Mouse (Mus musculus) heart, postnatal 36 days (tissue): ENCODE data around the gene Cyp4b1. TPM values are rescaled to one million over a fixed set of nuclear protein-coding genes. Genes with fewer than 3 reads are reported as not detected.
"Not testable (repeated sequence)": the region's sequence is repeated elsewhere in the genome, so short reads cannot be mapped to it uniquely, and the experiment has no call there.

Experiments used
- DNase-seq, 2 experiments: peaks; one replicate each; pipeline ENCODE4 v3.0.0; 2021 to 2022
- intact Hi-C: fragments of 180-260 bp; cut with DNase I; formaldehyde crosslinking; loops from one replicate; pipeline ENCODE4 v1.15.1; 2025
- total RNA-seq, 2 experiments: library from RNA; stranded (reverse); gene quantifications; 2 replicates each; pipeline ENCODE4 v1.2.3; 2021

Gene Cyp4b1
- total RNA-seq: 10 to 100 TPM; 36.1 to 36.3 TPM

DNA sequence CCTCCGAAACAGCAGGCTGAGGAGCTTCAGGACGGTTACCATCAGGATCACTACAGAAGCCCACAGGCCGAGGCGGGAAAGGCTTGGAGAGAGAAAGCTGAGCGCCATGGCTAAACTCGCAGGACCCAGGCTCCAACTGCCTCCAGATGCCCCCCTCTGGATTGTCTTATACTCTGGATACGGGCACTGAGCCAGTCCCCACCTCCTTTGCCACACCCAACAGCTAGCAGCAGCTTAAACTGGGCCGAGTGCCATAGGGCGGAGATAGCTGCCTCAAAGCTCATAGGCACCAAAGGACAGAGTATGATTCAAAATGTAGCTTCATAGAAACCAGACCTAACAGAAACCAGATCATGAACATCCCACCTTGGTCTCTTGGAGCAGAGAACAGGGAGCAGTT, at the start of gene Cyp4b1:
Cyp4b1 (minus strand) TSS at position 144 of the 400 bp plus-strand sequence.
- intact Hi-C loops: loop anchor here (2.0 to 5.0 kb wide), 2 partner anchors 61 to 170 kb away; no protein-coding TSS in a partner anchor
- peak; percentile 73 to 79 for DNase-seq

DNA sequence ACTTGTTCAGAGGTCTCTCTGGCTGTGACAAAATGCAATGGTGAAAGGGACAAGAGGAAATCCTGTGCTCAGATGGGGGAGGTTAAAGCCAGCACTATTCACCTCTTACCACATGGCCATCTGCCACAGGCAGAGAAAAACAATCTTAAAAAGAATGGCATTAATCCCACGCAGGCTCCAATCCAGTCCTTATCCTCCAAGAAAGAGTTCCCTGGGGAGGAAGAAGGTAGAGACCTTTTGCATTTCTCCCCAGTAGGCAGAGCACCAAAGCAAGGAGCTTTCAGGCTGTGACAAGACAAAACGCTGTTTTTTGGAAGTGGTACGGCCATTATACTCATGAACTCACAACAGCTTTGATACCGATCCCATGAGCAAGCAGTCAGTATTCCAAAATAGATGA, 38.8 kb upstream of the Cyp4b1 start:
- no peak for DNase-seq
- intact Hi-C loops: no loop called here

DNA sequence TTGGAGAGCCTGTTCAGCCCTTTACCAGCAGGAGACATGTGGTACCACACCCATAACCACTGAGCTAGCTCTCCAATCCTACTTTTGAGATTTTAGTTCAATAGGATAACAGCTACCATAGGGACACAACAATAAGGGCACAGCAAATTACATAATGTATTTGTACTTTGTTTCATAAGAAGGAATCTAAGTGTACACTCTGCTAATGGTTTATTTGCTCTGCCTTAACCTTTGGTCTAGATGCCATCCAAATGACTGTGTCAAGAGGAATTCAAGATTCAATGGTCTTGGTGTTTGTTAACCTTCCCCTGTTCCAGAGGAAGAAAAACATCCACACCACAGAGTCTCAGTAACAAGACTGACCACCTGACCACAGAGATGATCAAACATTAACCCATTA, 11.7 kb upstream of the Cyp4b1 start:
- intact Hi-C loops: no loop called here
- no peak for DNase-seq

DNA sequence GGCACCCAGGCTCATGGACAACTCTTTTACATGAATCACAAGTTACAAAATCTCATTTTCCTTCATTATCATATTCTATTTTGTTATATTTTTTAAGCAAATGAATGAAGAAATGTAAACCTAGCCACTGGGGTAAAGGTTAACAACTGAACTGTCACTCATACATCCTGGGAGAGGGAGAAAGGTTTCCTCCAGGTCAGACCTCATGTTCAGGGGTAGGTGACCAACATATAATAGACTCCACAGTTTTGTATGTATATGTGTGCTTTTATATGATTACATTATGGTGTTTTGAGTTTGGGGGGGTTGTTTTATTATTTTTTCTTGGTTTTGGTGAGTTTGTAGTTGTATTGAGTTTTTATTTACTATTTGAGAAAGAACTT, 10.3 kb upstream of the Cyp4b1 start:
- intact Hi-C loops: loop anchor here (2.0 kb wide), 1 partner anchor 51 kb away; no protein-coding TSS in a partner anchor

DNA sequence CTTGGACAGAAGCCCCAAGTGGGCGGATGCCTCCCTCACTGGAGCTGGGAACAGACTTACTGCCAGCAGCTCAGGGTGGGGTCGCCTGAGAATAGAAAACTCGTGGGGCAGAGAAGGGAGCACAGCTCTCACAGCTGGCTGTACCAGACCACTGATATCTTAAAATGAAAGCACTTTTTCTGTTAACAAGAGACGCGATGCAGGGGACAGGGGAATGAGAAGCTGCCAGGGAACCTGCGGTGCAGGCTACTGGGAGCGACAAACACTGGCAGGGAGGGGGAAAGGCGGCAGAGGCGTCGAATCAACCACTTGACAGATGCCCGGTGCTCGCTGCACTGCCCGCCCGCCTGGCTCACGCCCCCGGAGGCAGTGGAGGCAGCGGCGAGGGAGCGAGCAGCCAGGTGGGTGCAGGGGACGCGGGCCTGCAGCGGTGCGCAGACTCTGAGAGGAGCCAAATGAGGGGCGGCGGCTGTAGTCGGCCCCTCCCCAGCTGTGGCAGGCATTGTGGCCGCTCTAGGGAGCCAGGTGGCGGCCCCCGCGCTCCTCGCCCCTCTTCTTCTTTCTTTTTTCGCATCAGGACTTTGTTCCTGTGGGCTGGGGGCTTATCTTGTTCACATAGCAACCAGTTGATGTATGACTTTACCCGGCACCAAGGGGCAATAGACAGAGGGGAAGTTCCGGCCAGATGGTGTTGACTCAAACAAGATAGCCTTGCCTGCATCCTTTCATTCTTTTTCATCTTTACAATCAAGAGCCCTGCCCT, 9.8 kb upstream of the Cyp4b1 start:
- DNase-seq: peak; percentile 52 to 70
- intact Hi-C loops: loop anchor here (2.0 kb wide), 1 partner anchor 52 kb away; no protein-coding TSS in a partner anchor

More for the DNA sequence above, 10.3 kb upstream of the Cyp4b1 start:
- DNase-seq: no peak

DNA sequence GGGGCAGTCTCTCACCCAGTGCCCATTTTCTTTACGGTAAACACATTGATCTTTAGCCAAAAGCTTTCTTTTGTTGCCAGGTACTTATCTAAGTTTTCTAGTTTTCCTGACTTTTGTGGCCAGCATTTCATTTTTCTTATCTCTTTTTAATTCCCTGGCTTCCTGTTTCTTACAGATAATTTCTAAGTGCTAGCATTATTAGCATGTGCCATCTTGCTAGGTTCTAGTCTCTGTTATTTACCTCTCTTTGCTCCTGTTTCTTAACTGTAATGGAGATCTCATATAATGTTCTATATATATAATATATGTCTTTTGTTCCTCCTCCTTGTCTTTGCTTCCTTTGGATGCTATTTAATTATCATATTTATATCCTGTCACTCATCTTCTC, 9.0 kb upstream of the Cyp4b1 start:
- intact Hi-C loops: loop anchor here (2.0 kb wide), 1 partner anchor 52 kb away; no protein-coding TSS in a partner anchor
- DNase-seq: not testable (repeated sequence)

DNA sequence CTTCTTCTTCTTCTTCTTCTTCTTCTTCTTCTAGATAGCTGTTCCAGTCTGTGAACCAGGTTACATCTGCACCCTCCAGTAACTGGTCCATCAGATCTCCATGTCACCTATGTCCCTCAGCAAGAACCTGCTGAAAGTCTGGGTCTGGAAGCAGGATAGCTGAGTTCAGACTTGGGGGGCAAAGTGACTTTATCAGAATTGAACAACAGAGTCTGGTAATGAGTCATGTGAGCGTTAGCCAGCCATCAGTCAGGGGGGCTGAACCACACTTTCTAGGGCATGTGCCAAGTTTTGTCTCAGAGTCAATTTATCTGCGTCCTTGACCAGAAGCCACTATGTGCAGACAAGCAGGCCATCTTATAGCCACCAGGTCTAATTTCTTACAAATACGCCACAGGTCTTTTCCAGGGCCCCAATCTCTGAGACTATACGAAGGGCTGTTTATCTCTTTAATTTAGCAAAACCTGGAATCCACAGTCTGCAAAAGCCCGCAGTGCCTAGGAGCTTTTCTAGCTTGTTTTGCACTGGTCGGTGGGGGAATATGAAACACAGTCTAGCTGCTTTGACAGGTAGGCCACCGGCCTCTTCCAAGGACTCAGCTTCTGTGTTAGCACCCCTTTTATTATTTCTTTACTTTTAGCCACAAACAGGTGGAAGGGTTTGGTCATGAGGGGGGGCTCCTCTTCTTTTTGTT, 8.5 kb upstream of the Cyp4b1 start:
- intact Hi-C loops: loop anchor here (2.0 kb wide), 1 partner anchor 53 kb away; no protein-coding TSS in a partner anchor
- DNase-seq: not testable (repeated sequence)

DNA sequence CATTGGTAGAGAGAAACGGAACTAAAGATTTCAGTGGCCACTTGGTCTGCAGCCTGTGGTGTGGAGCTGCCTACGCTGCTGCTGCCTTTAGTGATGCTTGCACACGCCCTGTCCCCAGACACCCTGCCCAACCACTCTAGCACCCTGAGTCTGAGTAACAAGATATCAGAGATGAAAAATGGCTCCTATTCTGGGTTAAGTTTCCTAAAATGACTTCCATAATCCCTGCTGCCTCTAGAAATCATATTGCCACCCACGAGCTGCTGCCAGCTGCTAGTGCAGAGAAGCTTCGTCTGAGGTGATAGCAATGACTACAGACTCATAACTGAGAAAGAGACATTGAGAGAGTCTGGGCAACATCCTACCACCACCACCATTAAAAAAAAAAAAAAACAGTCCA, 3.3 kb upstream of the Cyp4b1 start:
- no peak for DNase-seq
- intact Hi-C loops: no loop called here

DNA sequence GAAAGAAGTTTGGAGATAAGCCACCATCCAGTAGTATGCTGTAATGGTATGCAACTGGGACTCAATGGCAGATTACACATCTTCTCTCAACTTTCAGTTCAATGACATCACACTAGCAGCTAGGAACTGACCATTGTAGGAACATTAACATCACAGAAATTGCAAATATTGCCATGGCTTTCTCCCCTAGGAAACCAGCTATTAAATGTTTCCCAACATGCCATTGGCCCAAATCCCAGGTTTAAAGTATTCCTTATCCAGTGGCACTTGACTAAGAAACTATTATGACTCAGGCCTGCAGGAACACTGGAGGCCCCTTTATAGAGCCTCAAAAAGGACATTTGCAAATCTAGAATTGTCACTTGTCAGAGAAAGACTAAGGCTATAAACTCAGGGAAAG, 1.8 kb upstream of the Cyp4b1 start:
- no peak for DNase-seq
- intact Hi-C loops: loop anchor here (5.0 kb wide), 1 partner anchor 172 kb away; no protein-coding TSS in a partner anchor

DNA sequence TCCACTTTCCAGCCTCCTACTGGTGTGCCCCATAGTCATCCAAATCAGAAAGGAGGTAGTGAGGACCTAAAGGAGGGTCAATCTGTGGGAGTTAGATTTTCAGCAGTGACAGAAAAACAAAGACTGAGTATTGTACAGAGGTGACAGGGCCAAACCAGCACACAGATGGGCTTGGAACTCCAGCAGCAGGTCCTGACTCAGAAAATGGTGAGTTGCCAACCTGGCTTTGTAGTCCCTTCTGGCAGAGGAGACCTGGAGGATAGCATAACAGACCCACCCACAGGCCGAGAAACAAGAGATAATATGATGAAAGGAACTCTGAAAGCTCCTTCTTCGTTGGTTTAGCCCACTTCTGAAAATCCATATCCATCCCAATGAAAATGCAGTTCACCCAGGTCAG, 1.2 kb upstream of the Cyp4b1 start:
- intact Hi-C loops: loop anchor here (5.0 kb wide), 1 partner anchor 171 kb away; no protein-coding TSS in a partner anchor
- peak; percentile 32 to 37 for DNase-seq

DNA sequence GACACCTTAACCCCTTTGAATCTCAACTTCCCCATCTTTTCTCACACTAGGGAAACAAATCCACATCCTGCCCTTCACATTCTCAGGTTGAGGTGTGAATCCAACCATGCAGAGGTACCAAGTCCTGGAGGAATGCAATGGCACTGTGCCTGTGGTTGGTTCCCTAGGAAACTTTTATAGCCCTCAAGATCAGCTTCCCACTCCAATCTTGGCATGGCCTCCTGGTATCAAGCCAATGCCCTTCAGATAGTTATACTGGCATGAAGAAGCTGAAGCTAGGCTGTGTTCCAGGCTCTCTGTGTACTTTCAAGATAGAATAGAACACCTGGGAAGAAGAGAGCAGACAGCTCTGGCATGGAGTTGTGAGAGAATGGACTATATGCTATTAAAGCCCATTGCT, 2.2 kb downstream of the Cyp4b1 start:
- peak; percentile 43 to 55 for DNase-seq
- intact Hi-C loops: loop anchor here (5.0 kb wide), 1 partner anchor 168 kb away; no protein-coding TSS in a partner anchor

DNA sequence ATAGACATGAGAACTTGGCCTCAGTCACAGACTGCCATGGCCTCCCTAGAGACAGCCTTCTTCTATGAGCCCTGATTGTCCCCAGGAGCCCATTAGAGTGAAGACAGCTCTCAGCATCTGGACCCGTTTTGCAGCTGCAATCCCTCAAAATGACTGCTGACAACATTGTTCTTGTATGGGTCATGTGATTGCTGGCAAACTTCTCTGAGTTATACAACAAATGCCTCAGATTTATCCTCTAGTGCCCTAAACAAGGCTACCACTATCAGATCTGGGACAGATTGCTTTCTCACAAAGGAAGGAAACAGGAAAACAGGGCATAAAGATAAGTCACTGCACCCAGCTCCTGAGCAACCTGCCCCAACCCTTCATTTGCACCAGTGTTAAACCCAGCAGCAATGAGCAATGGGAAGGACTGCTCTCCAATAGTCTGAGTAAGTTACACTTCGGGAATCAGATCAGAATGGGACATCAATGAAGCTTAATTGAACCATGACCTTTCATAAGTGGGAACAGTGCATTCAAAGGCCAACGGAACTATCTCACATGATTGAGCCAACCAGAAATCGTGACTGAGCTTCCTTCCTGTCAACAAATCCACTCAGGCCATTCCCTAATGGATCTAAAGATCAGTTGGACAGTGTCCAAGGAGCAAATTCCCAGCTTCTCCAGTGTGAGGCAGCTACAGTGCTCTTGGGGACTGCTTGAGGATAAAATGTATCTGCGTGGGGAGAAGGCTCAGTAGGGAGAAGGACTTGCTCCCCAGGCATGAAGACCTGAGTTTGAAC, 4.4 kb downstream of the Cyp4b1 start:
- intact Hi-C loops: no loop called here
- DNase-seq: peak; percentile 20 to 33

DNA sequence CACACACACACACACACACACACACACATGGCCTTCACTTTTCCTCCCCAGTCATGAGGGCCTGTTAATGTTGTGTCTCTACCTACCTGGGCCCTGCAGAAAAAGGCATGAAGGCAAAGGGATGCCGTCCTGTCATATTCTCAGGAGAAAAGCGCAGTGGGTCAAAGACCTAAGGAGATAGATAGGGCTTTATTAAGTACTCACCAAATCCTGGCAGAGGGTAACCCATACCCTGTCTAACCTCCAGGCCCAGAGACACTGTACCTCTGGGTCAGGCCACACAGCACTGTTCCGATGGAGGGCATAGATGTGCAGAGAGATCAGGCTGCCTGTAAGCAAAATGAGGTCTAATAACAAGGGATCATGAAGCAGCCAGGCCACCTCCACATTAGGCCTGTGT, 22.0 kb downstream of the Cyp4b1 start:
- intact Hi-C loops, DNase-seq: not testable (repeated sequence)

DNA sequence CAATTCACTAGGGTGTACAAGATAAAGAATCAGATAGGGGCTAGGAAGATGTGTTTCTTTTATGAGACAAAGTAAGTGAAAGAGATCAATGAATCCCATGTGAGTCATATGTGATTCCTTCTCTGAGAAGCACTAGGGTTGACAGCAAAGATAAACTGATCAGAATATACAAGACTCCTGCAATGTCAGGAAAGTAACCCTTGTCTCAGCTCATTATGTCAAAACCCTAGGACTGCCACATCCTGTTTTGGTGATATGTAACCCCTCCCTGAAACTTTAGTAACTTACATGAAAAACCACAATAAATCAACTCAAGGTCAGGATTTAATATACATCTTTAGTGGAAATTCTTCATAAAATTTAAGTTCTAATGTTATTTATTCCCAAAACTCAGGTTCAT, 33.5 kb downstream of the Cyp4b1 start:
- no peak for DNase-seq
- intact Hi-C loops: no loop called here

DNA sequence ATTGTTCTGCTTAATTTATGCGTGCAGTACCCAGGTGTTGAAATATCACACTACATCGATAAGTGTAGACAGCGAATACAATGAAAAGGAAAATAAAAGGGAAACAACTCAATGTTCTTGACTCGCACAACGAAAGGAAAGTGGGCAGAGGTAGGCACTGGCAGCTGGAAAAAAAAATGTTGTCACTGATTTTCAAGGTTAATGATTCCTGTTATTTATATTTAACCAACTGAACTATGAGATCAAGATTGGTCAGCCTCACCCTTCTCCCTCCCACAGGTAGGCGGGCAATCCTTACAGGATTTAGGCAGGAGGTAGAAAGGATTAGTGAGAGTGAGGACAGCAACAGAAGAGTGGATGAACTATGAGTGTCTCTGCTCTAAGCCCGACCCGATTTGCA, 46.9 kb downstream of the Cyp4b1 start, which contains the start of gene Cyp4a32:
Cyp4a32 (plus strand) TSS at position 359 of the 400 bp plus-strand sequence.
- DNase-seq, intact Hi-C loops: not testable (repeated sequence)

DNA sequence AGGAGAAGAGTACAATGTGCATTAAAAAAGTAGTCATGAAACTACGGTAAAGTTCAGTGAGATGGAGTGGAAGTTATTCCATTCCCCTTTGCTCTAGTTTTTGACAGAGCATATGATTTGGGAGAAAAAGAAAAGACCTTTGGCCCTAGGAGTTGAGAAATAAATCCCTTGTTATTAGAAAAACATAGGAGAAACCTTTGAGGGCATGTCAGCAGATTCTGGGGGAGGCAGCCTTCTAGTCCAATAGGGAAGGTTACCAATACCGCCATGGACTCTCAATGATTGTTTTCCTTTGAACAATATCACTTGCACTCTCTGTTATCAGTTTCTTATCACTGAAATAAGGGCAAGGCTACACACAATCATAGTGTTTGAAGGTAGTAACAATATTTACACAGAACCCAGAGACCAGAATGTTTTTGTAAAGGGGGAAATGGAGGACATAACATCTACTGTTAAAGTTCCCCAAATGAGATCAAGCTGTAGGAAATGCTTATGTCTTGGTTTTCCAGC, 50.6 kb downstream of the Cyp4b1 start:
- DNase-seq: no peak

DNA sequence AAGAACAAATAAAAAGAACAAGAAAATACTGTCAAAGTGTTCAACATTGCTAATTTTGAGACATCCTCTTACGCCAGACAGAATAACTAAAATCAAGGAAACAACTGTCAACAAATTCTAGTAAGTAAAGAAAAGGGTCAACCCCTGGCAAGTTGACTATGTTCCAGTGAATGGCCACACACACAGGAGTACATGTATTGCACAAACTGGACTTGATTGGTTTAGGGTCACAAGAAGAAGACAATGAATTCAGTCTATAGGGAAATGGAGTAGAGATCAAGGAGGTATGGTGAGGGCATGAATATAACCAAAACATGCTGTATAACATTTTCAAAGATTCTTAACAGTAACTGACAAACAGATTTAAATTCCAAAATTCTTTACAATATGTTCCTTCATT, 51.2 kb downstream of the Cyp4b1 start:
- no peak for DNase-seq
- intact Hi-C loops: no loop called here

More for the DNA sequence above, 50.6 kb downstream of the Cyp4b1 start:
- intact Hi-C loops: no loop called here

DNA sequence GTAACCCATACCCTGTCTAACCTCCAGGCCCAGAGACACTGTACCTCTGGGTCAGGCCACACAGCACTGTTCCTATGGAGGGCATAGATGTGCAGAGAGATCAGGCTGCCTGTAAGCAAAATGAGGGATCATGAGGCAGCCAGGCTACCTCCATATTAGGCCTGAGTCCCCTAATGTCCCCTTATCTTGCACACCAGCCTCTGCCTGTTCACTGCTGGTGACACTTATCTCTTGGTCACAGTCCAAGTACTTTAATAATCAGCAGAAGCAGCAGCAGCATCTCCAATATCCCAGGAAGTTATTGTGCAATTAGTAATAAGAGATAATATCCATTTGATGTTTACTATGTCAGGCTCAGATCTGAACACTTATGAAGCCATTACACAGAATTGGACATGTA, 64.5 kb downstream of the Cyp4b1 start:
- intact Hi-C loops: no loop called here
- no peak for DNase-seq

DNA sequence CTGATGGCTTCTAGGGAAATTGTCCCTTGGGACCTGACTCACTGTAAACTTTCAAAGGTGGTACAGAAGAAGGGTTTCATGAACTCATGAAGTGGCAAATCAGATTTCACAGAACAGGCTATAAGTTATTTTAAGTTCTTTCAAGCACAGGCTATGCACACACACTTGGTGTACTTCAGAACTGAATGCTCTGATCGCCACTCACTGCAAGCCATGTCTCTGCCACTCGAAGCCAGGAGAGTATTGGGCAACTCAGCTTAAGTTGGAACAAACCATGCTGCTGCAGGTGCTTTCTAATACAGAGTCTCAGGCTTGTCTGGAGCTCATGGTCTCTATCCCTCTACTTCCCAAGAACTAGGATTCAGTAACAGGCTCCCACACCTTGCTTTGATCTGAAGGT, 71.7 kb downstream of the Cyp4b1 start:
- DNase-seq: no peak
- intact Hi-C loops: no loop called here

DNA sequence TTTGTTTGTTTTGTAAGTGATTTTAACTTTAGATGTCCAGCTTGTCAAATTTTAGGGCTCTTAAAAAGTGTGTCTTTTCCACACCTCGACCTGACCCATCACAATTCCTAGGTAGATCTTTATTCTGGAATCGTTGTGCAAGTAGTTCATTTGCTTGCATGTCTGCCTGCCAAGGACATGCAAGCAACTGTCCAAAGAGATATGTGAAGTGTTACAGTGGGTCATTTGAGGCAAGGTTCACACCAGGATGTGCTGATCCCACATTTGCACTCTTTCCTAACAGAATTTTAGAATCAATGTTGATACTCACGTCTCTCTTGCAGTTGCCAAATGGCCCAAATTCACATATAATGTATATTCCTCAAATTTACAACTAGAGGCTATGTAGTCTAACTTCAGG, 72.3 kb downstream of the Cyp4b1 start:
- no peak for DNase-seq
- intact Hi-C loops: no loop called here
